Mouse (Mus musculus): ENCODE measurements around the gene Hacd2. TPM values are rescaled to one million over a fixed set of nuclear protein-coding genes. Genes with fewer than 3 reads are reported as not detected.

Gene Hacd2
- total and polyA plus RNA-seq, 3 experiments: 30.1 to 135 (median 50.3) TPM

DNA sequence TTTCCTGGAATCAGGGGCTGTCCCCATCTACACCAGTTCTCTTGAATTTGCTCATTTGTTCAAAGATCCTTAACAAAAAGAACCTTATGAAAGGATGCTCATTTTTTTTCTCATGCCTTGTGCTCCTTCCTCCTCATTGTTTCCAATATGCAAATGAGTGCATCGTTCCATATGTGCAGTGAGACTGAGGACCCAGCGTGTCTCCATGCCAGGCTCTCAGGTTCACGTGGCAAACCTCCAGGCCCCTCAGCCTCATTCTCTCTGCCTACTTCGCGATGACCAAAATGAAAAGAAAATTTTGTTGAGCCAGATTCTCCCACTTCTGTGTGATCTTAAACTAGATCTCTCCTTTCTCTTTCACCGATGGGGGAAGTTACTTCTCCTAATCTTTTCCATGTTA is 117.2 kb downstream of the Hacd2 start:
- dilution Hi-C loops (cut with MboI; ENCODE audit: extremely low pct_ligation_motif_present, extremely low pct_unique_long_range_greater_than_20kb, low sequenced_read_pairs): no loop called here
- Histone ChIP-seq H3K36me3 (replicated peaks in 1 of 2; ENCODE audit: control insufficient read depth in 1 of 2, insufficient read depth in 1 of 2, low read length in 1 of 2) (no peaks in the 10 kb centered on the region), H3K9ac (ENCODE audit: insufficient read depth, low read depth) (no peak overlapping the region), H3K4me1 (ENCODE audit: control insufficient read depth in 1 of 2, insufficient read depth in 2 of 2) (peaks cover 2 to 7% of the 10 kb centered on the region in 2 experiments), H3K9me3 (replicated peaks; ENCODE audit: low read length) (no peaks in the 10 kb centered on the region), H3K4me3 (replicated peaks in 1 of 3; ENCODE audit: low read depth in 2 of 3, low read length in 2 of 3, poor library complexity in 1 of 3) (no peak overlapping the region), H3K27ac (ENCODE audit: insufficient read depth, low read depth) (no peak overlapping the region), H3K79me2 (replicated peaks; ENCODE audit: control insufficient read depth, extremely low read depth, insufficient read depth, poor library complexity, severe bottlenecking) (no peaks in the 10 kb centered on the region), H3K4me2 (ENCODE audit: insufficient read depth, low read depth, poor library complexity, severe bottlenecking) (peak overlapping the region; percentile 58), H3K27me3 (replicated peaks) (peaks cover 15% of the 10 kb centered on the region)
- in situ Hi-C loops (cut with MboI; ENCODE audit: low pct_ligation_motif_present, low pct_unique_long_range_greater_than_20kb, low sequenced_read_pairs): no loop called here
- TF ChIP-seq RCOR1 (conservative IDR thresholded peaks at IDR 0.05; ENCODE audit: low read depth, low read length): no peak
- no peak for TF ChIP-seq CHD2 (IDR thresholded peaks at IDR 0.05; ENCODE audit: low read length)
- TF ChIP-seq ELF1 (IDR thresholded peaks at IDR 0.05; ENCODE audit: low read depth, low read length): no peak
- no peak for TF ChIP-seq MAZ (IDR thresholded peaks at IDR 0.05; ENCODE audit: low read depth, low read length)
- TF ChIP-seq NELFE (IDR thresholded peaks at IDR 0.05; ENCODE audit: low read depth, low read length): no peak
- TF ChIP-seq MYC (IDR thresholded peaks at IDR 0.05; ENCODE audit: low read depth, low read length): peak; percentile 38; the same call in 1 of the 2 replicates
- peak; percentile 67 for TF ChIP-seq ZNF384 (IDR thresholded peaks at IDR 0.05; ENCODE audit: low read depth, low read length)
- TF ChIP-seq EP300 (IDR thresholded peaks at IDR 0.05; ENCODE audit: low read length): peak; percentile 37
- TF ChIP-seq HCFC1 (IDR thresholded peaks at IDR 0.05; ENCODE audit: low read depth, low read length): no peak
- no peak for TF ChIP-seq TCF12 (IDR thresholded peaks at IDR 0.05; ENCODE audit: low read depth, low read length)
- no peak for TF ChIP-seq SIN3A (IDR thresholded peaks at IDR 0.05; ENCODE audit: low read length)
- no peak for TF ChIP-seq JUN (IDR thresholded peaks at IDR 0.05; ENCODE audit: insufficient read depth, low read depth, low read length)
- TF ChIP-seq POLR2AphosphoS2 (IDR thresholded peaks at IDR 0.05; ENCODE audit: low read depth, low read length): no peak
- no peak for TF ChIP-seq BHLHE40 (IDR thresholded peaks at IDR 0.05; ENCODE audit: low read depth, low read length)
- no peak for TF ChIP-seq CHD1 (IDR thresholded peaks at IDR 0.05; ENCODE audit: low read depth, low read length)
- no peak for TF ChIP-seq ZC3H11A (IDR thresholded peaks at IDR 0.05; ENCODE audit: low read depth, low read length)
- TF ChIP-seq NRF1 (IDR thresholded peaks at IDR 0.05; ENCODE audit: low read depth, low read length): no peak
- TF ChIP-seq ZMIZ1 (IDR thresholded peaks at IDR 0.05; ENCODE audit: low read depth, low read length): no peak
- TF ChIP-seq USF2 (conservative IDR thresholded peaks at IDR 0.05; ENCODE audit: low read depth, low read length): no peak
- no peak for TF ChIP-seq POLR2A (IDR thresholded peaks at IDR 0.05; ENCODE audit: low read depth, low read length)
- no peak for TF ChIP-seq MAFK (IDR thresholded peaks at IDR 0.05; ENCODE audit: insufficient replicate concordance, low read length)
- TF ChIP-seq IRF4 (IDR thresholded peaks at IDR 0.05; ENCODE audit: low read depth, low read length): 0 out of 2 replicates have a peak, but pooled peaks have one; percentile 9
- TF ChIP-seq KAT2A (IDR thresholded peaks at IDR 0.05; ENCODE audit: insufficient replicate concordance, low read length): no peak
- TF ChIP-seq TBP (conservative IDR thresholded peaks at IDR 0.05; ENCODE audit: low read depth, low read length): no peak
- TF ChIP-seq ZKSCAN1 (IDR thresholded peaks at IDR 0.05; ENCODE audit: borderline replicate concordance, low read depth, low read length): no peak
- peak; percentile 54; the same call in 1 of the 2 replicates for TF ChIP-seq MAX (IDR thresholded peaks at IDR 0.05; ENCODE audit: low read length)
- TF ChIP-seq MXI1 (IDR thresholded peaks at IDR 0.05; ENCODE audit: low read depth, low read length): no peak
- no peak for TF ChIP-seq JUND (conservative IDR thresholded peaks at IDR 0.05; ENCODE audit: low read depth, low read length)
- no peak for TF ChIP-seq CTCF (conservative IDR thresholded peaks at IDR 0.05 in 1 of 2, IDR thresholded peaks at IDR 0.05 in 1 of 2; ENCODE audit: low read depth in 2 of 2, low read length in 2 of 2)
- TF ChIP-seq USF1 (IDR thresholded peaks at IDR 0.05; ENCODE audit: low read depth, low read length): no peak
- no peak for TF ChIP-seq RAD21 (IDR thresholded peaks at IDR 0.05; ENCODE audit: low read depth, low read length)
- no peak for TF ChIP-seq SMC3 (IDR thresholded peaks at IDR 0.05; ENCODE audit: low read depth, low read length)
- no peak for TF ChIP-seq UBTF (IDR thresholded peaks at IDR 0.05; ENCODE audit: low read depth, low read length)
- no peak; the same call in 1 of the 2 replicates for TF ChIP-seq ETS1 (conservative IDR thresholded peaks at IDR 0.05; ENCODE audit: low read depth, low read length)
- no peak for TF ChIP-seq MEF2A (IDR thresholded peaks at IDR 0.05; ENCODE audit: borderline replicate concordance, low read depth, low read length)
- TF ChIP-seq PAX5 (IDR thresholded peaks at IDR 0.05; ENCODE audit: low read length): no peak
- no peak for TF ChIP-seq GABPA (IDR thresholded peaks at IDR 0.05; ENCODE audit: insufficient replicate concordance, low read depth, low read length)
- TF ChIP-seq E2F4 (IDR thresholded peaks at IDR 0.05; ENCODE audit: insufficient replicate concordance, low read depth, low read length): no peak
- peak; percentile 33 for DNase-seq (ENCODE audit: extremely low read depth)

Measured in CH12.LX (cell line).